Mouse (Mus musculus): ENCODE results near the gene Tarsl2.

The Tarsl2 gene

DNA sequence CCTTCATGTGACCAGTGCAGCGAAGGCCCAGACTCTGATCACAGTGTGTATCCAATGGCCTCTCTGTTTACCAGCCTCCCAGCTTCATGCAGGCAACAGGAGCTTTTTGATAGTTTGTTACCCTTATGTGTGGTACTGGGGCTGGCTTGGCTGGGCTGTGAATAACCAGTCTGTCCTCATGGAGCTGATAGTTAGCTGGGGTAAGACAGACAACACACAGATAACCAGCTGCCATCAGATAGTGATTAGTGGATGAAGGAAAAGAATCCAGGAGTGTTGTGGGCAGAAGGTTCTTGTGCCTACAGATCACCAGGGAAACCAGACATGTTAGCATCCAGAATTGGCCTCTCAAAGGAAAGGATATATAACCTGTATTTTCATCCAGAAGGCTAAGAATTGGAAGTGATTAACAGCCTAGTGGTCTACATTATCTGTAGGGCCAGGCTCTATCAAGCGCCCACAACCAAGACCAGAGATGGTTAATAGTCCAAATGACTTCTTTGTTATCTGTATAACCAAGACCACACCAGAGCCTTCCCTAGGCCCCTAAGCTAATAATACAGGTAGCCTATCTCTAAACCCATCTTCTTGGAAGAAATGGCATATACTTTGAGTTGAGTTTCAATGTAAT is 12.9 kb downstream of the Tarsl2 start:
- CTCF ChIA-PET: no interaction called here

GRCm38 (mm10) chr7:65663225-65663790 is 18.6 kb downstream of the Tarsl2 start:
- CTCF ChIA-PET: no interaction called here

GRCm38 (mm10) chr7:65663886-65664285 is 19.2 kb downstream of the Tarsl2 start:
- CTCF ChIA-PET: no interaction called here

DNA sequence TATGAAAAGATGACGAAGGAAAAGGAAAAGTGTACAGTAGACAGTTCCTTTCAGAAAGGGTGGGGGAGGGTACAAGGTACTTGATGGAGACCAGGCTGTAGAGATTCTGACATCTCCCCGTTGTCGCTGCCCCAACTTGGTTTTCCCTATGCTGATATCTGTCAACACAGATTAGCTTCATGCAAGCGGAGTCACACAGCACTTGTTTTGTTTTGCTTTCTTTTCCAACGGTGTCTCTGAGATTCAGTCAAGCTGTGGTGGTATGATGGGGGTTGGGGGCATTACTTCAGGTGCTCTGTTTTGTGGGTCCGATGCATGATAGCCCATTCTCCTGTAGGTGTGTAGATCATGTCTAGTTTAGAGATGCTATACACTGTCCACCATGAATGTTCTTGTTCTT is 22.8 kb downstream of the Tarsl2 start:
- CTCF ChIA-PET: no interaction called here

- CTCF ChIA-PET: no interaction called here
These were observed 33.4 kb downstream of the Tarsl2 start for GRCm38 (mm10) chr7:65678050-65678449.

- CTCF ChIA-PET: no interaction called here
These were observed 34.4 kb downstream of the Tarsl2 start for GRCm38 (mm10) chr7:65678900-65679595.

DNA sequence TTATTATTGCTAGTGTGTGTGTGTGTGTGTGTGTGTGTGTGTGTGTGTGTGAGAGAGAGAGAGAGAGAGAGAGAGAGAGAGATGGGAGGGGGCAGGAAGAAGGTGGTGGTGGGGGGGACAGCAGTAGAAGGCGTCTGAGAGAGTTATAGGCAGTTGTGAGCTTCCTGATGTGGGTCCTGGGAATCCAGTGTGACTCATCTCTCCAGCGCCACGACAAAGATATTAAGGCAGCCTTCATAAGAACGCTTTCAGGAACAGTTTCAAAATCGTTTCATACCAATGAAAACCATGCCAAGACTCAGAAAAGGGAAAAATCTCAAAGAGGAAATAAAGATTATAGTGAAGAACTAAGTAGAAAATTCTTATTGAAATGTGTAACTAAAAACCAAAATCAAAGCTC is 36.5 kb downstream of the Tarsl2 start:
- CTCF ChIA-PET: no interaction called here

- CTCF ChIA-PET: no interaction called here
These were observed 39.6 kb downstream of the Tarsl2 start for GRCm38 (mm10) chr7:65684256-65684835.

- CTCF ChIA-PET: no interaction called here
These were observed 42.0 kb downstream of the Tarsl2 start for GRCm38 (mm10) chr7:65686664-65687063.

DNA sequence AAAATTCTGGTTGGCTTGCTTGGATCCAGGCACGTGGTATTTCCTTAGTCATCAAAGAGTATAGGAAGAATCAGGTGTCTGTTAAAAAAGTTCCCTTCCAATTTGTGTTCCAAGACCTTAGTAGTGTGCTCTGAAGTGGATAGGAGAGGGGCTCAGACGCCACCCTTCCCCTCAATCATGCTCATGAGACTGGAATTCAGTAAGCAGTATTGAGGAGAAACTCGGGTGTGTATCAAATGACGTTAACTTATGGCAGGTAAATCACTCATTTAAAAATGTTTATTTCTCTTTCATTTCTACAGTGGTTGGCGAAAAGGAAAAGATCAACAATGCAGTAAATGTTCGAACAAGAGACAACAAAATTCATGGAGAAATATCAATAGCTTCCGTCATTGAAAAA is 46.2 kb downstream of the Tarsl2 start, which contains the start of gene Tm2d3:
Gene Tm2d3, plus strand, starts transcription at position 301 of the 400 bp plus-strand sequence.
- CTCF ChIA-PET: no interaction called here

DNA sequence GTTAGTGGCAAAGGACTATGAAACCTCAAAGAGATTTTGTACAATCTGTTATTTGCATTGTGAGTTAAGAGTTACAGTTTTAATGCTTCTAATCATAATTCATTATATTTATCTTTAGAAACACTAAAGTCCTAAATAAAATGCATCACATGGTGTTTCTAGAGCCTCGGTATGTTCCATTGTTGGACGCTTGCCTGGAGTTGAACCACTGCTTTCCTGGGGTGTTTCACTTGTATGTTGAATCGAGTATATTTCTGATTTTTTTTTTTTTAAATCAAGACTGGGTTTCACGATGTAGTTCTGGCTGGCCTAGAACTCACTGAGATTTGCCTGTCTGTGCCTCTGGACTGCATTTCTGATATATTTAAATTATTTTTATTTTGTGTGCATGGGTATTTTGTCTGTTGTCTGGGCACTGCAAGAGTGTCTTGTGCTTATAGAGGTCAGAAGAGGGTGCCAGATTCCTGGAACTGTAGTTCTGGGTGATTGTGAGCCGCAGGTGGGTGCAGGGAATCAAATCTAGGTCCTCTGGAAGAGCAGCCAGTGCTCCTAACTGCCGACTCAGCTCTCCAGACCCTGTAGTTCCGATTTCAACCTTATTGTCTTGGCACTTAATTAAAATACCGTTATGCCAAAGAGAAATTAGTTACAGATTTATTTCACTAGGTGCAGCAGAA is 47.4 kb downstream of the Tarsl2 start:
- CTCF ChIA-PET: no interaction called here

DNA sequence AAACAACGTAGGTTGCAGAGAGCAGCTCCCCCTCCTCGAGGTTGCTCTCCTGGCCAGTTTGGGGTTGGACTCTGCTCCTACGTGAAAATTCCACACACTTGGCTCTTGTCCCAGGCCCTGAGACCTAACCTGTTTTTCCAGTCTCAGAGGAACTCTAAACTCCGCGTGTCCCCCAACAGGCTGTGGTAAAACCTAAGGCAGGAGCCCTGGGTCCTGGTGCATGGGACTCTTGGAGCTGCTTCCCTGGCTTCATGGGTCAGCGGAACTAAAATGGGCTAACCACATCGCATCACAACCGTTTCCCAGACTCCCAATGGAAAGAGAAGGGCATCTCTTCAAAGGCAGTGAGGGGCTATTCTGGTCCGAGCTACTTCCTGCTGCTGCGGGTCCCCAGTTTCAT is 48.2 kb downstream of the Tarsl2 start:
- CTCF ChIA-PET: no interaction called here

- CTCF ChIA-PET: no interaction called here
These were observed 48.7 kb downstream of the Tarsl2 start for GRCm38 (mm10) chr7:65693301-65693821.

- CTCF ChIA-PET: no interaction called here
These were observed 51.8 kb downstream of the Tarsl2 start for GRCm38 (mm10) chr7:65696450-65696849.

DNA sequence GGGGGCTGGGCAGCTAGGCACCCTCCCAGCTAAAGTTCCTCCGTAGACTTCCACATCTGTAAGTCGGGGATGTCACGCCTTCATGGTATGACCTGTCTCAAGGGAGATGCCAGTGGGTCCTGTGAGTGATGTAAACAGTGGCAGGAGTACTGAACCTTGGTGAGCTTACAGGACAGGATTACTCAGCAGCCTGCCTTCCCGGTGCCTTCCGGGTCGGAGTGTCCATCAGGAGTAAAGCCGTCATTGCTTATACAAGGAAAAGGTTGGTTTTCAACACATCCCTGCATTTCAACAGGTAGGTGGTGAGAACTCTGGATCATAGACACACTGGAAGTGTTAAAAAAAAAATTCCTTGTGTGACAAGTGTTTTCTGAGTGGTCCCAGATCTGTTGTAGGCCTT is 57.4 kb downstream of the Tarsl2 start:
- CTCF ChIA-PET: no interaction called here

DNA sequence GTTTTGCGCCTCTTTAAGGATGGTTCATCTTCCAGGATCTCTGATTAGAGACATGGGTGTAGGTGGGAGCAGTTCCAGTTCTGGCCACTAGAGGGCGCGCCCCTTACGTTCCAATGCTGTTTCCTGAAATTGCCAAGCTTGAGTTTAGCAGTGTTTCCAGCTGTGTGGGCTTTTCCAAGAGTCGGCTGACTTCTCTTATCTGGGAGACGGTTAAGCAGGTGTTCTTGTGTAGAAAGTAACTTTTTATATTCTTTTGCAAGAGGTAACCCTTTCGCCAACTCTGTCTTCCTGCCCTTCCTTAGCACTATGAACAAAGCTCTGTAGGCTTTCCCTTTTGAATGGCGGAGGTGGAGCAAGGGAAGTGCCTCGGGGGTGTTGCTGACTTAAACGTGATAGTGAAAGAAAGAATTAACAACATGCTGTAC is 60.1 kb downstream of the Tarsl2 start:
- CTCF ChIA-PET: interaction anchor here (0.5 to 1.0 kb wide), 3 partner anchors 8 to 1798 kb away, joined by 3 to 5 read pairs (median 3); no protein-coding TSS in a partner anchor

GRCm38 (mm10) chr7:65708506-65708905 is 63.8 kb downstream of the Tarsl2 start:
- CTCF ChIA-PET: no interaction called here

GRCm38 (mm10) chr7:65710301-65710700 is 65.6 kb downstream of the Tarsl2 start:
- CTCF ChIA-PET: no interaction called here

DNA sequence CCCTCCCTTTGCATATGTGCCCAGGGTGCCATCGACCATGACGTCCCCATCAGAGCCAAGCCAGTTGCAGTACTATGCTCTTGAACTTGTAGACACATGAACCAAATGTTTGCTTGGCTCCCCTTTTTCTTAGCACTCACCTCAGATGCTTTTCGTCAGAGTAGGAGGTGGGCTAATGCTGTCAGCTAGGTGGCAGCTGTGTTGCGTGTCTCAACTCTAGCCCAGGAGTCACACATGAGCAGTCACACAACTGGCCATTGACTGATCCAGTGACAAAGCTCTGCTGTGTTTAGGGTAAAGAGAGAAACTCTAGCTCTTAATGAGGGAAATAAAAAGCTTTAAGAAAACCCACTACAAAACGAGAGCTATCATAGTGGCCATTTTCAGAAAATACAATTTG is 69.1 kb downstream of the Tarsl2 start:
- CTCF ChIA-PET: no interaction called here

- CTCF ChIA-PET: no interaction called here
These were observed 69.6 kb downstream of the Tarsl2 start for GRCm38 (mm10) chr7:65714304-65714703.

DNA sequence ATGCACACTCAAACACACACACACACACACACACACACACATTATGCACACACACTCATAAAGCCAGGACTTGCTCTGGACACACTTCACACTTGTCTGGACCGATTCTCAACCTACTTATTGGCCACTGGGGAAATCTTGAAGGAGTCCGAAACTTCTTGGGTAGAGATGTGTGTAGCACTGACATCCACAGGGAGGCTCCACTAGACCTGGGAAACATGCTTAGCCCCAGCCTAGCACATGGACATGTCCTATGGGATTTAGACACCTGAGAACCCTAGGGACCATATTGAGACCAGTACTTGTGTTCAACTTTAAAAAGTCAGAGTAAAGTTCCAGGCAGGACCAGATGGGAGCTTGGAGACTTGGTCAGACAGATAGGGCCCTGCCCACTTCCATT is 89.3 kb downstream of the Tarsl2 start:
- CTCF ChIA-PET: no interaction called here

- CTCF ChIA-PET: no interaction called here
These were observed 90.6 kb downstream of the Tarsl2 start for GRCm38 (mm10) chr7:65735261-65735660.
